Mouse (Mus musculus): ENCODE measurements around the gene Gck. TPM values are rescaled to one million over a fixed set of nuclear protein-coding genes. Genes with fewer than 3 reads are reported as not detected.
A peak's percentile ranks its signal among the peaks of the same experiment; 100 is the strongest.

Gck gene
- polyA plus RNA-seq (2015; fragmentation: Nextera tagmentation; extraction: Ambion mirVana) = 0.48 and 0.57 TPM in 2 replicates

GRCm38 (mm10) chr11:5949586-5950352 lies at the start of gene Gck:
Gene Gck (minus strand): TSS chr11:5950081.
- no peak within 1 kb of the TSS for H3K4me3 ChIP-seq (ENCODE audit: low read depth, low read length)
- no peaks in the 10 kb centered on the region for H3K36me3 ChIP-seq (ENCODE audit: control insufficient read depth, insufficient read depth)
- peak; percentile 32; the same call in 1 of the 2 replicates for ATAC-seq (ENCODE audit: low read depth)
- H3K4me2 ChIP-seq (ENCODE audit: low read depth, low read length) = no peak within 1 kb of the TSS
- peaks cover 1% of the 10 kb centered on the region for H3K4me1 ChIP-seq (ENCODE audit: control insufficient read depth, low read depth, low read length)
- no peaks in the 10 kb centered on the region for H3K27me3 ChIP-seq (ENCODE audit: control insufficient read depth, insufficient read depth, low read depth, low read length)
- H3K9me3 ChIP-seq (replicated peaks; ENCODE audit: control insufficient read depth, low read length) = no peaks in the 10 kb centered on the region
- WGBS (ENCODE audit: insufficient replicate concordance) = 19% methylated on average over 8 of the region's 8 CpGs
- no peak within 1 kb of the TSS for H3K9ac ChIP-seq (ENCODE audit: low read depth, low read length)
- peak within 1 kb of the TSS; percentile 12 for H3K27ac ChIP-seq (ENCODE audit: low read length)

GRCm38 (mm10) chr11:5998472-5998871 lies 48.6 kb upstream of the Gck start:
- H3K9ac ChIP-seq (ENCODE audit: low read depth, low read length) = no peak overlapping the region
- H3K4me3 ChIP-seq (ENCODE audit: low read depth, low read length) = no peak overlapping the region
- ATAC-seq (ENCODE audit: low read depth) = no peak
- H3K36me3 ChIP-seq (ENCODE audit: control insufficient read depth, insufficient read depth) = no peaks in the 10 kb centered on the region
- peaks cover 8% of the 10 kb centered on the region for H3K4me1 ChIP-seq (ENCODE audit: control insufficient read depth, low read depth, low read length)
- no peak overlapping the region for H3K4me2 ChIP-seq (ENCODE audit: low read depth, low read length)
- no peaks in the 10 kb centered on the region for H3K27me3 ChIP-seq (ENCODE audit: control insufficient read depth, insufficient read depth, low read depth, low read length)
- H3K9me3 ChIP-seq (replicated peaks; ENCODE audit: control insufficient read depth, low read length) = no peaks in the 10 kb centered on the region
- no peak overlapping the region for H3K27ac ChIP-seq (ENCODE audit: low read length)
- WGBS (ENCODE audit: insufficient replicate concordance) = 68% methylated on average over 2 of the region's 2 CpGs

- Histone ChIP-seq H3K4me2 (ENCODE audit: low read depth, low read length) (no peak overlapping the region), H3K36me3 (ENCODE audit: control insufficient read depth, insufficient read depth) (no peaks in the 10 kb centered on the region), H3K4me1 (ENCODE audit: control insufficient read depth, low read depth, low read length) (peaks cover 8% of the 10 kb centered on the region), H3K9me3 (replicated peaks; ENCODE audit: control insufficient read depth, low read length) (no peaks in the 10 kb centered on the region), H3K27me3 (ENCODE audit: control insufficient read depth, insufficient read depth, low read depth, low read length) (no peaks in the 10 kb centered on the region), H3K27ac (ENCODE audit: low read length) (no peak overlapping the region), H3K9ac (ENCODE audit: low read depth, low read length) (no peak overlapping the region), H3K4me3 (ENCODE audit: low read depth, low read length) (no peak overlapping the region)
- peak; percentile 59 for ATAC-seq (ENCODE audit: low read depth)
- WGBS (ENCODE audit: insufficient replicate concordance) = 8% methylated on average over 8 of the region's 8 CpGs
Observed at GRCm38 (mm10) chr11:5995989-5996388, 46.1 kb upstream of the Gck start.

- Histone ChIP-seq H3K27me3 (ENCODE audit: control insufficient read depth, insufficient read depth, low read depth, low read length) (no peaks in the 10 kb centered on the region), H3K9ac (ENCODE audit: low read depth, low read length) (no peak overlapping the region), H3K36me3 (ENCODE audit: control insufficient read depth, insufficient read depth) (no peaks in the 10 kb centered on the region), H3K27ac (ENCODE audit: low read length) (no peak overlapping the region), H3K4me2 (ENCODE audit: low read depth, low read length) (no peak overlapping the region), H3K9me3 (replicated peaks; ENCODE audit: control insufficient read depth, low read length) (no peaks in the 10 kb centered on the region), H3K4me1 (ENCODE audit: control insufficient read depth, low read depth, low read length) (peaks cover 2% of the 10 kb centered on the region; the same call in 1 of the 2 replicates), H3K4me3 (ENCODE audit: low read depth, low read length) (no peak overlapping the region)
- 62% methylated on average over 3 of the region's 3 CpGs for WGBS (ENCODE audit: insufficient replicate concordance)
- ATAC-seq (ENCODE audit: low read depth) = no peak
Observed at GRCm38 (mm10) chr11:5994880-5995279, 45.0 kb upstream of the Gck start.

- H3K4me2 ChIP-seq (ENCODE audit: low read depth, low read length) = no peak overlapping the region
- H3K9me3 ChIP-seq (replicated peaks; ENCODE audit: control insufficient read depth, low read length) = no peaks in the 10 kb centered on the region
- H3K4me1 ChIP-seq (ENCODE audit: control insufficient read depth, low read depth, low read length) = no peaks in the 10 kb centered on the region
- H3K27ac ChIP-seq (ENCODE audit: low read length) = no peak overlapping the region
- no peaks in the 10 kb centered on the region for H3K27me3 ChIP-seq (ENCODE audit: control insufficient read depth, insufficient read depth, low read depth, low read length)
- no peak overlapping the region for H3K4me3 ChIP-seq (ENCODE audit: low read depth, low read length)
- H3K36me3 ChIP-seq (ENCODE audit: control insufficient read depth, insufficient read depth) = no peaks in the 10 kb centered on the region
- no peak overlapping the region for H3K9ac ChIP-seq (ENCODE audit: low read depth, low read length)
- WGBS (ENCODE audit: insufficient replicate concordance) = 87% methylated on average over 5 of the region's 5 CpGs
- ATAC-seq (ENCODE audit: low read depth) = no peak
Observed at GRCm38 (mm10) chr11:5994212-5994611, 44.3 kb upstream of the Gck start.

- Histone ChIP-seq H3K27me3 (ENCODE audit: control insufficient read depth, insufficient read depth, low read depth, low read length) (no peaks in the 10 kb centered on the region), H3K4me2 (ENCODE audit: low read depth, low read length) (no peak overlapping the region), H3K36me3 (ENCODE audit: control insufficient read depth, insufficient read depth) (no peaks in the 10 kb centered on the region), H3K27ac (ENCODE audit: low read length) (no peak overlapping the region), H3K9me3 (replicated peaks; ENCODE audit: control insufficient read depth, low read length) (no peaks in the 10 kb centered on the region), H3K4me3 (ENCODE audit: low read depth, low read length) (no peak overlapping the region), H3K4me1 (ENCODE audit: control insufficient read depth, low read depth, low read length) (no peaks in the 10 kb centered on the region), H3K9ac (ENCODE audit: low read depth, low read length) (no peak overlapping the region)
- ATAC-seq (ENCODE audit: low read depth) = no peak
- 29% methylated on average over 4 of the region's 4 CpGs for WGBS (ENCODE audit: insufficient replicate concordance)
Observed at GRCm38 (mm10) chr11:5990910-5991309, 41.0 kb upstream of the Gck start.

GRCm38 (mm10) chr11:5989954-5990593 lies 40.2 kb upstream of the Gck start:
- no peak overlapping the region for H3K4me3 ChIP-seq (ENCODE audit: low read depth, low read length)

GRCm38 (mm10) chr11:5988126-5988525 lies 38.2 kb upstream of the Gck start:
- H3K9me3 ChIP-seq (replicated peaks; ENCODE audit: control insufficient read depth, low read length) = no peaks in the 10 kb centered on the region
- no peak overlapping the region for H3K9ac ChIP-seq (ENCODE audit: low read depth, low read length)
- ATAC-seq (ENCODE audit: low read depth) = no peak
- WGBS (ENCODE audit: insufficient replicate concordance) = 54% methylated on average over 10 of the region's 10 CpGs
- H3K4me2 ChIP-seq (ENCODE audit: low read depth, low read length) = no peak overlapping the region
- no peaks in the 10 kb centered on the region for H3K27me3 ChIP-seq (ENCODE audit: control insufficient read depth, insufficient read depth, low read depth, low read length)
- no peaks in the 10 kb centered on the region for H3K36me3 ChIP-seq (ENCODE audit: control insufficient read depth, insufficient read depth)
- H3K27ac ChIP-seq (ENCODE audit: low read length) = no peak overlapping the region
- H3K4me3 ChIP-seq (ENCODE audit: low read depth, low read length) = no peak overlapping the region
- no peaks in the 10 kb centered on the region for H3K4me1 ChIP-seq (ENCODE audit: control insufficient read depth, low read depth, low read length)

More at GRCm38 (mm10) chr11:5989954-5990593, 40.2 kb upstream of the Gck start:
- no peaks in the 10 kb centered on the region for H3K36me3 ChIP-seq (ENCODE audit: control insufficient read depth, insufficient read depth)
- no peak overlapping the region for H3K9ac ChIP-seq (ENCODE audit: low read depth, low read length)
- H3K9me3 ChIP-seq (replicated peaks; ENCODE audit: control insufficient read depth, low read length) = no peaks in the 10 kb centered on the region
- no peaks in the 10 kb centered on the region for H3K4me1 ChIP-seq (ENCODE audit: control insufficient read depth, low read depth, low read length)
- H3K27ac ChIP-seq (ENCODE audit: low read length) = no peak overlapping the region
- no peaks in the 10 kb centered on the region for H3K27me3 ChIP-seq (ENCODE audit: control insufficient read depth, insufficient read depth, low read depth, low read length)
- ATAC-seq (ENCODE audit: low read depth) = no peak
- no peak overlapping the region for H3K4me2 ChIP-seq (ENCODE audit: low read depth, low read length)
- WGBS (ENCODE audit: insufficient replicate concordance) = 76% methylated on average over 16 of the region's 16 CpGs

- no peaks in the 10 kb centered on the region for H3K9me3 ChIP-seq (replicated peaks; ENCODE audit: control insufficient read depth, low read length)
- H3K36me3 ChIP-seq (ENCODE audit: control insufficient read depth, insufficient read depth) = no peaks in the 10 kb centered on the region
- no peaks in the 10 kb centered on the region for H3K27me3 ChIP-seq (ENCODE audit: control insufficient read depth, insufficient read depth, low read depth, low read length)
- no peak for ATAC-seq (ENCODE audit: low read depth)
- no peak overlapping the region for H3K27ac ChIP-seq (ENCODE audit: low read length)
- no peak overlapping the region for H3K4me3 ChIP-seq (ENCODE audit: low read depth, low read length)
- H3K4me1 ChIP-seq (ENCODE audit: control insufficient read depth, low read depth, low read length) = no peaks in the 10 kb centered on the region
- H3K9ac ChIP-seq (ENCODE audit: low read depth, low read length) = no peak overlapping the region
- H3K4me2 ChIP-seq (ENCODE audit: low read depth, low read length) = no peak overlapping the region
- WGBS (ENCODE audit: insufficient replicate concordance) = 66% methylated on average over 5 of the region's 5 CpGs
Observed at GRCm38 (mm10) chr11:5983629-5984028, 33.7 kb upstream of the Gck start.

Measured in liver, embryonic 16.5 days (tissue).